Comparison of ENCODE assay signal across 8 mouse cellular contexts in the genomic region with DNA sequence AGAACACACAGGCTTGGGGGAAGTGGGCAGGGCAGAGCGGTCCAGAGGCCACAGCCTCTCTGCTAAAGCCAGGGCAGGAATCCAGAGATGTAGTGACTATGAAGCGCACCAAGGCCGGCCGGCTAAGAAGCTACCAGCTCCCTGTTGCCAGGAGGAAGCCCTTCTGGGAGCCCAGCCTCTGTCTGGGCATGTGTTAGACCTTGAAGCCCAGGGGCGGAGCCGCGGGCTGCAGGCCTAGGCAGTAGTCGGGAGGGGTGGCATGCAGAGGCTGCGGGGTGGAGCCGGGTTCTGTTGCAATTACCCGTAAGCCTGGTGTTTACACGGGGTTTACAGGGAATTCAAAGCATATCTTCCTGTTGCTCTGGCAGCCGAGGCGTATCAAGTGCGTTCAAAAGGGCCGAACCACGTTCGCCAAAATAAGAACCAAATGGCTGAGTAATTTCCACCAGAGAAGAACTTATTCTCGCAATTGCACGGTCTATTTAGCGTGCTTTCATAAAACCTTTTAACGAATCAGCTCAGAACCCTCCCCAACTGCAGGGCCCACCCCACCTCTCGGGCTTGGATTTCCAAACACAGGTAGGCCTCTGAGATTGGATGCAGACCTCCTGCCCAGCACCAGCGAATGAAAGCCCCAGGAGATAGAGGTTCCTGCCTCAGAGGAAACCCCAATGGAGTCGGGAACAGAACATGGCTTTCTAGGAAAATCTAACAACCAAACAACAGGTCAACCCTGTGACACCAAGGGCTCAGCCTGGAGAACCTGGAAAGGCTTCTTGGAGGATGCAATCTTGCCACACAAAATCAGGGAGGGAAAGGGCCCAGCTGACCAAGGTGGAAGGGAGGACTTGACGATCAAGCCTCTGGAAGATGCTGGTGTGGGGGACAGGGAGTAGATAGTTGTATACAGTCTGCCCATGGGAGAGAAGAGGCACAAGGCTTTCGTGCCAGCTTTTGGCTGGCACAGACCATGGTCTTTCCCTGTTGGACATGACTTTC.
DNase-seq lines count a peak whose midpoint lies in the region; ATAC-seq lines count a peak whose summit lies in the region.

No protein-coding gene starts in this region.

- ATAC-seq in limb, embryonic 11.5 days (ENCODE audit: insufficient number of reproducible peaks, low FRiP score, low TSS enrichment, low read depth) = peak; percentile 65; the same call in 1 of the 2 replicates
- 0 out of 2 replicates have a peak, but pooled peaks have one; percentile 49 for ATAC-seq in midbrain, embryonic 12.5 days (ENCODE audit: low FRiP score, low read depth)
- ATAC-seq in CD4-positive, CD25-positive, alpha-beta regulatory T cell, adult 4 months = no peak

- H3K9me3 ChIP-seq in limb, embryonic 11.5 days (ENCODE audit: control insufficient read depth, low read length) = no peaks in the 10 kb centered on the region
- H3K9me3 ChIP-seq in midbrain, embryonic 12.5 days = no peaks in the 10 kb centered on the region

- peak overlapping the region; percentile 29; the same call in 1 of the 2 replicates for H3K4me2 ChIP-seq in limb, embryonic 11.5 days (ENCODE audit: low read depth, severe bottlenecking)
- H3K4me2 ChIP-seq in midbrain, embryonic 12.5 days (replicated peaks) = no peak overlapping the region

- peaks cover 19% of the 10 kb centered on the region for H3K4me1 ChIP-seq in limb, embryonic 11.5 days (ENCODE audit: control insufficient read depth, insufficient read depth, low read length)
- H3K4me1 ChIP-seq in midbrain, embryonic 12.5 days = peaks cover 26% of the 10 kb centered on the region

- 19% methylated on average over 27 of the region's 27 CpGs for WGBS in limb, embryonic 11.5 days
- 41% methylated on average over 27 of the region's 27 CpGs for WGBS in midbrain, embryonic 12.5 days

- H3K36me3 ChIP-seq in limb, embryonic 11.5 days (ENCODE audit: control insufficient read depth, insufficient read depth, low read length) = no peaks in the 10 kb centered on the region
- H3K36me3 ChIP-seq in midbrain, embryonic 12.5 days = no peaks in the 10 kb centered on the region

- no peak overlapping the region; the same call in 1 of the 2 replicates for H3K9ac ChIP-seq in limb, embryonic 11.5 days (ENCODE audit: low read length)
- H3K9ac ChIP-seq in midbrain, embryonic 12.5 days (replicated peaks) = no peak overlapping the region

- no peak overlapping the region; the same call in 1 of the 2 replicates for H3K27ac ChIP-seq in limb, embryonic 11.5 days (replicated peaks; ENCODE audit: low read depth, low read length)
- H3K27ac ChIP-seq in midbrain, embryonic 12.5 days (replicated peaks) = no peak overlapping the region

- no peak overlapping the region for H3K4me3 ChIP-seq in limb, embryonic 11.5 days (ENCODE audit: low read depth, low read length)
- no peak overlapping the region for H3K4me3 ChIP-seq in midbrain, embryonic 12.5 days

- no peaks in the 10 kb centered on the region for H3K27me3 ChIP-seq in limb, embryonic 11.5 days (ENCODE audit: control insufficient read depth, insufficient read depth, low read length)
- peaks cover 9% of the 10 kb centered on the region; the same call in 1 of the 2 replicates for H3K27me3 ChIP-seq in midbrain, embryonic 12.5 days

- peak; percentile 94 for DNase-seq in ovary, adult 18-20 months (ENCODE audit: low spot score)
- DNase-seq in ovary, postnatal 10 days (ENCODE audit: low spot score) = no peak
- DNase-seq in forelimb bud, embryonic 11.5 days (ENCODE audit: low read depth, low spot score) = peak; percentile 54
- DNase-seq in limb, embryonic 11.5 days (ENCODE audit: low spot score) = peak; percentile 76
- no peak for DNase-seq in layer of hippocampus, postnatal 36 days
- DNase-seq in layer of hippocampus, adult 9-10 months (ENCODE audit: low spot score) = no peak

Comparison
In these comparisons a context has a peak if more than half of its experiments do, and no peak if none do; other contexts are left out.
1. DNase-seq: peak in ovary, adult 18-20 months (single experiment), forelimb bud, embryonic 11.5 days (single experiment) and limb, embryonic 11.5 days (single experiment); none in ovary, postnatal 10 days (single experiment), layer of hippocampus, postnatal 36 days (0 of 2) and layer of hippocampus, adult 9-10 months (single experiment).